Mouse (Mus musculus): ENCODE measurements at regions not wholly inside any gene's neighbourhood (a gene's known extent, or its start where the extent isn't known, plus 50 kb on each side); places are given as distances from the start of the nearest gene placed in this dataset. TPM values are rescaled to one million over a fixed set of nuclear protein-coding genes. Genes with fewer than 3 reads are reported as not detected.

Small RNA genes in the stretch of these regions (microRNA-seq; reads per million reads assigned to microRNA genes)
- gene Gm23416: not detected

Measured in midbrain, embryonic 12.5 days (tissue).